Mouse (Mus musculus) brain, embryonic 14.5 days (tissue): ENCODE results near the gene Colec11.
A peak's percentile ranks its signal among the peaks of the same experiment; 100 is the strongest.

Source experiments
- CTCF ChIP-seq: fragments of 200-500 bp; IDR thresholded peaks from 2 replicates; pipeline ENCODE4 v1.5.1; 2012; ENCODE audit warnings: inconsistent platforms, mild to moderate bottlenecking, moderate library complexity, borderline replicate concordance; ENCODE audit not compliant: insufficient read depth, insufficient read length; ENCODE audit errors: extremely low read depth
- POLR2A ChIP-seq: fragments of 200-500 bp; IDR thresholded peaks from 2 replicates; pipeline ENCODE4 v1.6.1; 2012; ENCODE audit warnings: mild to moderate bottlenecking, inconsistent platforms, borderline replicate concordance; ENCODE audit not compliant: poor library complexity, insufficient read depth, insufficient read length, severe bottlenecking; ENCODE audit errors: extremely low read depth

- TF ChIP-seq CTCF (peak; percentile 66), POLR2A (no peak)
These were observed 44.0 kb downstream of the Colec11 start for GRCm38 (mm10) chr12:28579132-28579531.
